Mouse (Mus musculus): Measurements from ENCODE around the gene Eif2ak4. TPM values are rescaled to one million over a fixed set of nuclear protein-coding genes. Genes with fewer than 3 reads are reported as not detected.

Gene Eif2ak4
- total and polyA plus RNA-seq, 3 experiments: 16.1 to 22.3 (median 18.1) TPM

DNA sequence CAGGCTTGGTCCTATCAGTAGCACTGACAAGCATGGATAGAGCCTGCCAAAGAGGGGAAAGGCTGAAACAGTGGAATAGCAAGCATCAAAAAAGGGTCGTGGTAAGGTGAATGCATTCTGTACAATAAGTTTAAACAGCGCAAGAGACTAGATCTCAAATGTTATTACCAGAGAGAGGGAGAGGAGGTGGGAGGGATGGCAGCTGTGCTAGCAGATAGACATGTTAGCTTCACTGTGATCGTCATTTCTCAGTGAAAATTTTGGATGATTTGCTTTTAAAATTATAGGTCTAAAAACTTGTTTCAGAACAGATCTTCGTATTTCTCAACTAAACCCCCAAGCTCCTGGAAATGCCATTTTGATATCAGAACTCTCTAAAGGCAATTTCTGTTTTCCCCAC is 54.3 kb downstream of the Eif2ak4 start:
- peaks cover 38 to 82% of the 10 kb centered on the region in 2 experiments for H3K36me3 ChIP-seq (replicated peaks in 1 of 2; ENCODE audit: control insufficient read depth in 1 of 2, insufficient read depth in 1 of 2, low read length in 1 of 2)
- H3K4me2 ChIP-seq (ENCODE audit: insufficient read depth, low read depth, poor library complexity, severe bottlenecking): no peak overlapping the region
- no peak overlapping the region for H3K27ac ChIP-seq (ENCODE audit: insufficient read depth, low read depth)
- no peaks in the 10 kb centered on the region for H3K27me3 ChIP-seq (replicated peaks)
- dilution Hi-C loops (cut with MboI; ENCODE audit: extremely low pct_ligation_motif_present, extremely low pct_unique_long_range_greater_than_20kb, low sequenced_read_pairs) (no loop called here), in situ Hi-C loops (cut with MboI; ENCODE audit: low pct_ligation_motif_present, low pct_unique_long_range_greater_than_20kb, low sequenced_read_pairs) (no loop called here)
- H3K9me3 ChIP-seq (replicated peaks; ENCODE audit: low read length): no peaks in the 10 kb centered on the region
- H3K79me2 ChIP-seq (replicated peaks; ENCODE audit: control insufficient read depth, extremely low read depth, insufficient read depth, poor library complexity, severe bottlenecking): no peaks in the 10 kb centered on the region
- H3K4me1 ChIP-seq (ENCODE audit: control insufficient read depth in 1 of 2, insufficient read depth in 2 of 2): peaks cover 0 to 3% of the 10 kb centered on the region in 2 experiments; a peak in 1 of 4 replicates
- H3K9ac ChIP-seq (ENCODE audit: insufficient read depth, low read depth): no peak overlapping the region
- no peak for TF ChIP-seq ZC3H11A (IDR thresholded peaks at IDR 0.05; ENCODE audit: low read depth, low read length)
- no peak for TF ChIP-seq ELF1 (IDR thresholded peaks at IDR 0.05; ENCODE audit: low read depth, low read length)
- no peak for TF ChIP-seq RCOR1 (conservative IDR thresholded peaks at IDR 0.05; ENCODE audit: low read depth, low read length)
- no peak for TF ChIP-seq SIN3A (IDR thresholded peaks at IDR 0.05; ENCODE audit: low read length)
- TF ChIP-seq NELFE (IDR thresholded peaks at IDR 0.05; ENCODE audit: low read depth, low read length): no peak
- no peak for TF ChIP-seq PAX5 (IDR thresholded peaks at IDR 0.05; ENCODE audit: low read length)
- no peak overlapping the region for H3K4me3 ChIP-seq (replicated peaks in 1 of 3; ENCODE audit: low read depth in 2 of 3, low read length in 2 of 3, poor library complexity in 1 of 3)
- no peak for DNase-seq (ENCODE audit: extremely low read depth)

DNA sequence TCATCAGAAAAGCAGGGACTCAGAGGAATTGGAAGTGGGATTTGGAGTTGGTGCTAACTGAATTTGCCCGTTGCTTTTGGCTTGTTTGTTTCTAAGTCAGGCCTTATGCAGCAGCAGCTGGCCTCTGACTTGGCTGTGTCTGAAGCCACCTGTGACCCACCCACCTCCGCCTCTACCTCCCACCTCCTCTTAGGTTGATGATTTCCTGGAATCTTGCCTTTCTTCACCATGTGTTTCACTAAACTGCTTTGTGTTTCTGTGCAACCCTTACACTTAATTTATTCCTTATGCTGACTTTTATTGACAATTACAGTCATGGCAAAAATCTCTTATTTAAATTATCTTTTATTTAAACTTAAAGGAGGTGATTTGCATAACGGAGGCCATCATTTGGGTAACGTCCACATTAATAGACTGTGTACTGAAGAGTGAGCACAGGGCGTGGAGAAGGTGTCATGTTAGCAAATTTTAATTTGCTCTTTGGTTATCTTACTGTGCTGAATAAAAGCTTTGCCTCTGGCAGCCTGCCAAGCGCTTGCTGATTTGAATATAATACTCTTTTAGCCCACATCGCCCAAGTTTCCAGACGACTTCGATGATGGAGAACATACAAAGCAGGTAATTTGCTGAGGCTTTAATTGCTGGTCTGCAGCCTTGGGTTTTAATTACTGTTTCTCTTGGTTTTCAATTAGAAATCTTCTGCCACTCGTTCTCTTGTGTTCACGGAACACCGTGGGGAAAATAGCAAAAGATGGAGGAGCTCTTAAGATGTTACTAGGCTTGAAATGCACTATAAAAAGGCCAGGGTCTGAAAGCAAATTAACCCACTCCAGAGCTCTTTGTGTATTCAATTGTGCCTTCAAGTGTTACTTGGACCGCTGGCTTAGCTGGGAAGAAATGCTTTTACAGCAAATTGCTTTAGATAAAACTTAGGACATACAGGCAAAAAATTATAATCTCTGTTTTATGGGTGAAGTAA is 57.6 kb downstream of the Eif2ak4 start:
- in situ Hi-C loops (cut with MboI; ENCODE audit: low pct_ligation_motif_present, low pct_unique_long_range_greater_than_20kb, low sequenced_read_pairs): no loop called here
- TF ChIP-seq SMC3 (IDR thresholded peaks at IDR 0.05; ENCODE audit: low read depth, low read length) (no peak), USF2 (conservative IDR thresholded peaks at IDR 0.05; ENCODE audit: low read depth, low read length) (no peak), ELF1 (IDR thresholded peaks at IDR 0.05; ENCODE audit: low read depth, low read length) (no peak), MAZ (IDR thresholded peaks at IDR 0.05; ENCODE audit: low read depth, low read length) (no peak), JUND (conservative IDR thresholded peaks at IDR 0.05; ENCODE audit: low read depth, low read length) (no peak), NRF1 (IDR thresholded peaks at IDR 0.05; ENCODE audit: low read depth, low read length) (no peak), POLR2A (IDR thresholded peaks at IDR 0.05; ENCODE audit: low read depth, low read length) (no peak), TCF12 (IDR thresholded peaks at IDR 0.05; ENCODE audit: low read depth, low read length) (no peak)
- Histone ChIP-seq H3K4me2 (ENCODE audit: insufficient read depth, low read depth, poor library complexity, severe bottlenecking) (no peak overlapping the region), H3K27ac (ENCODE audit: insufficient read depth, low read depth) (no peak overlapping the region), H3K4me3 (replicated peaks in 1 of 3; ENCODE audit: low read depth in 2 of 3, low read length in 2 of 3, poor library complexity in 1 of 3) (no peak overlapping the region), H3K9ac (ENCODE audit: insufficient read depth, low read depth) (no peak overlapping the region), H3K36me3 (replicated peaks in 1 of 2; ENCODE audit: control insufficient read depth in 1 of 2, insufficient read depth in 1 of 2, low read length in 1 of 2) (peaks cover 40 to 77% of the 10 kb centered on the region in 2 experiments), H3K4me1 (ENCODE audit: control insufficient read depth in 1 of 2, insufficient read depth in 2 of 2) (peaks cover 0 to 3% of the 10 kb centered on the region in 2 experiments; a peak in 1 of 4 replicates), H3K79me2 (replicated peaks; ENCODE audit: control insufficient read depth, extremely low read depth, insufficient read depth, poor library complexity, severe bottlenecking) (no peaks in the 10 kb centered on the region), H3K9me3 (replicated peaks; ENCODE audit: low read length) (no peaks in the 10 kb centered on the region), H3K27me3 (replicated peaks) (no peaks in the 10 kb centered on the region)
- dilution Hi-C loops (cut with MboI; ENCODE audit: extremely low pct_ligation_motif_present, extremely low pct_unique_long_range_greater_than_20kb, low sequenced_read_pairs): no loop called here
- no peak for DNase-seq (ENCODE audit: extremely low read depth)
